In the genomic region with DNA sequence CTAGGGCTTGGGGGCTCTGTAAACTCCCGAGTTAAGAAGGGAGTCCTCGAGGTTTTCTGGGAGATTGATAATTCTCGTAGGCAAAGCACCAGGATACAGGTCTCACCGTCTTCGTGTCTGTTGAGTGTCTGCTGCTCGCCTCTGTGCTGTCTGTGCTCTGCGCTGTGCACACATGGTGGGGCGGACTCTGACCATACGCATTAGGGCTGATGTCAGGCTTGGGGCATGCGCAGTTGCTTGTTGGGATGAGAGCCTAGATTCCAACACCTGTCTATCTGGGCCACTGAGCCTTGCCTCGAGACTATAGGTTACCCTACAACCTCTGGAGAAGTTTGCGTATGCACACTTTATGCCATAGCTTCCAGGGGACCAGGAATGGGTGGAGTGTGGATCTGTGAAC, we compare ENCODE assay signal across 20 mouse cellular contexts. TPM values are rescaled to one million over a fixed set of nuclear protein-coding genes. Genes with fewer than 3 reads are reported as not detected.
"Had no signal": no experiment of that assay in that cellular context is flagged by ENCODE, and none has a peak within 500 bp of the region (broad histone marks: within the 10 kb centered on the region; RNA-seq: fewer than 3 reads in every experiment).

No protein-coding gene starts in this region.

- DNase-seq: kidney, adult 18-20 months; kidney, adult 9 months; kidney, postnatal 14 days; kidney, postnatal 4 days; left cerebral cortex, postnatal 4 days; lung, adult 2 months; lung, postnatal 14 days; lung, postnatal 4 days; midbrain, embryonic 14.5 days; retina, postnatal 1 day; right cerebral cortex, postnatal 25 days; spleen, adult 18-20 months; thymus, postnatal 25 days had no signal

- H3K4me2 ChIP-seq: limb, embryonic 12.5 days; limb, embryonic 15.5 days; liver, embryonic 15.5 days; midbrain, embryonic 11.5 days; neural tube, embryonic 12.5 days; stomach, embryonic 15.5 days had no signal

- H3K27me3 ChIP-seq: limb, embryonic 12.5 days; limb, embryonic 15.5 days; liver, embryonic 15.5 days; neural tube, embryonic 12.5 days; stomach, embryonic 15.5 days had no signal

- H3K9ac ChIP-seq: limb, embryonic 12.5 days; limb, embryonic 15.5 days; liver, embryonic 15.5 days; neural tube, embryonic 12.5 days; stomach, embryonic 15.5 days had no signal

- H3K4me3 ChIP-seq: limb, embryonic 12.5 days; limb, embryonic 15.5 days; liver, embryonic 15.5 days; neural tube, embryonic 12.5 days; stomach, embryonic 15.5 days had no signal

- H3K9me3 ChIP-seq: limb, embryonic 12.5 days; limb, embryonic 15.5 days; liver, embryonic 15.5 days; neural tube, embryonic 12.5 days; stomach, embryonic 15.5 days had no signal

- H3K27ac ChIP-seq: limb, embryonic 12.5 days; limb, embryonic 15.5 days; liver, embryonic 15.5 days; neural tube, embryonic 12.5 days; stomach, embryonic 15.5 days had no signal

RNA-seq across cellular contexts. Expression of a gene that starts 16.8 kb away (rescaled TPM):
- polyA plus RNA-seq: limb, embryonic 12.5 days; limb, embryonic 15.5 days; liver, embryonic 15.5 days; lung, adult 2 months; lung, embryonic 16.5 days; stomach, embryonic 15.5 days had no signal
